Mouse (Mus musculus) lung, adult 2 months (tissue): ENCODE measurements around the gene Maml1. TPM values are rescaled to one million over a fixed set of nuclear protein-coding genes. Genes with fewer than 3 reads are reported as not detected.

Source experiments
- DNase-seq: peaks from one replicate; pipeline ENCODE4 v3.0.0; 2022
- H3K4me1 ChIP-seq: fragments of 200-500 bp; 2 replicates; pipeline ENCODE4 v1.6.1; 2011; ENCODE audit warnings: low read length; ENCODE audit not compliant: control insufficient read depth, insufficient read depth
- H3K4me3 ChIP-seq: fragments of 200-500 bp; replicated peaks from 2 replicates; pipeline ENCODE3; 2011; ENCODE audit warnings: low read depth, mild to moderate bottlenecking, control low read depth, low read length; ENCODE audit errors: extremely low read depth
- CTCF ChIP-seq: fragments of 200-500 bp; IDR thresholded peaks from 2 replicates; pipeline ENCODE4 v1.5.1; 2011; ENCODE audit warnings: mild to moderate bottlenecking, low read length, control low read depth; ENCODE audit not compliant: insufficient read depth
- POLR2A ChIP-seq: fragments of 200-500 bp; IDR thresholded peaks from 2 replicates; pipeline ENCODE4 v1.6.1; 2011; ENCODE audit warnings: low read depth, mild to moderate bottlenecking, control low read depth, low read length, borderline replicate concordance; ENCODE audit errors: extremely low read depth
- whole genome bisulfite sequencing: fragments of 180-500 bp; shearing (Covaris S2); methylation state at CpG from one replicate; pipeline ENCODE4 v1.1.7; 2018; 5-methylcytosine and 5-hydroxymethylcytosine counted together
- polyA plus RNA-seq: library from polyadenylated mRNA; depleted of rRNA; stranded (reverse); fragments of >200 nt; gene quantifications from 2 replicates; pipeline ENCODE4 v1.2.3, GENCODE M21; 2012

Gene Maml1
- polyA plus RNA-seq, 1 experiment, result 19.5 TPM

DNA sequence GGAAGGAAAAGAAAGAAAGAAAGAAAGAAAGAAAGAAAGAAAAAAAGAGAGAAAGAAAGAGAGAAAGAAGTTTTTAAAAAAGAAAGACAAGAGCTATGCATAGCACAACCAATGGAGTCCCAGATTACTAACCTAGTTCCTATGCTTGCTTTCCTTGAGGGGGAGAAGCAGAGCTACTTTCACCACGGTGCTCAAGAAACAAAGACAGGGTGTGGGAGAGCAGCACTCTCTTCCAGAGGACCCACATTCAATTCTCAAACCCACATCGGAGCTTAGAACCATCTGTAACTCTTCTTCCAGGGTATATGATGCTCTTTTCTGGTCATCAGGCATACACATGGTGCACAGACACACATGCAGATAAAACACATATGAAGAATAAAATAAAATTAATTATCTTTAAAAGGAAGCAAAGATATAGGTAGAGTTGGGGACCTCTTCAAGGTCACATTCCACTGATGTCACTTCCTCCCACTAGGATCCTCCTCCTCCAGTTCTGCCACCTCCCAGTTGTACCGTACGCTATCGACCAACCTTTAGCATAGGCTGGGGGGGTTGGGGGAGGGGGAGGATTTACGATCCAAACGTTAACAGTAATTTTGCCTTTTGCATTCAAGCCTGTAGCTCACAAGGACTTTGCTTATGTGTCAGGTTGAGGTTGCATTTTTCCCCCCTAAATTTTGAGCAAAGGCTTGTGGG is 43.5 kb downstream of the Maml1 start:
- TF ChIP-seq POLR2A, result no peak
- TF ChIP-seq CTCF, result no peak
- WGBS, result 77% methylated on average over 7 of the region's 7 CpGs
- H3K4me3 ChIP-seq, result no peak overlapping the region
- no peaks in the 10 kb centered on the region for H3K4me1 ChIP-seq
- DNase-seq, result no peak

DNA sequence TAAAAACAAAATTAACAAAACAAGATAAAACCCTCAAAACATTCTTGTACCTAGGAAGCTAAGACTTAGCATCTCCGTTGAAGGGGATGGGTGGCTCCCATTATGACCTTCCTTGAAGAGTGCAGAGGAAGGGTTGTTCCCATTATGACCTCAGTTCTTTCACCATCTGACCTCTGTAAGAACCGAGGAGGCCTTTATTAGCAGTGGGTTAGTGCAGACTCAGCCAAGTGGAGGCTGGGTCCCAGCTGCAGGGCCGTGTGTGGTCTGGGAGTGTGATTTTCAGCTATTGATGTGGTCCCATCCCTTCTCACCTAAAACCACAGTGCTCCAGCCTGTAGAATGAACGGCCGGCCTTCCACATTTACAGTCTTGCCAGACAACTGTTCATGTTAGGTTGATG is 46.8 kb downstream of the Maml1 start:
- no peak overlapping the region for H3K4me3 ChIP-seq
- TF ChIP-seq POLR2A, result no peak
- DNase-seq, result no peak
- WGBS, result 62% methylated on average over 5 of the region's 5 CpGs
- no peaks in the 10 kb centered on the region for H3K4me1 ChIP-seq

DNA sequence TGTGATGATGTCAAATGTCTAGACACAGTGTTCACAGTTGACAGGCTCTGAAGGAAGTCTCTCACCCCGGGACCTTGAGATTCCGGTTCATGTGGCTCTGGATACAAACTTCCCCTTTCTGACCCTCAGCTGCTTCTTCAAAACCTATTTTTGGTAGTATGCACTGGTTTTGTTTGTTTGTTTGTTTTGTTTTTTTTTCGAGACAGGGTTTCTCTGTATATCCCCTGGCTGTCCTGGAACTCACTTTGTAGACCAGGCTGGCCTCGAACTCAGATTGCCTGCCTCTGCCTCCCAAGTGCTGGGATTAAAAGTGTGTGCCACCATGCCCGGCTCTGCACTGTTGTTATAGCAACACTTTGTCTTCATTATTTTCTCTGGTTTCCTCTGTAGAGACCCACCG is 48.2 kb downstream of the Maml1 start:
- TF ChIP-seq POLR2A, result no peak
- no peak for TF ChIP-seq CTCF

DNA sequence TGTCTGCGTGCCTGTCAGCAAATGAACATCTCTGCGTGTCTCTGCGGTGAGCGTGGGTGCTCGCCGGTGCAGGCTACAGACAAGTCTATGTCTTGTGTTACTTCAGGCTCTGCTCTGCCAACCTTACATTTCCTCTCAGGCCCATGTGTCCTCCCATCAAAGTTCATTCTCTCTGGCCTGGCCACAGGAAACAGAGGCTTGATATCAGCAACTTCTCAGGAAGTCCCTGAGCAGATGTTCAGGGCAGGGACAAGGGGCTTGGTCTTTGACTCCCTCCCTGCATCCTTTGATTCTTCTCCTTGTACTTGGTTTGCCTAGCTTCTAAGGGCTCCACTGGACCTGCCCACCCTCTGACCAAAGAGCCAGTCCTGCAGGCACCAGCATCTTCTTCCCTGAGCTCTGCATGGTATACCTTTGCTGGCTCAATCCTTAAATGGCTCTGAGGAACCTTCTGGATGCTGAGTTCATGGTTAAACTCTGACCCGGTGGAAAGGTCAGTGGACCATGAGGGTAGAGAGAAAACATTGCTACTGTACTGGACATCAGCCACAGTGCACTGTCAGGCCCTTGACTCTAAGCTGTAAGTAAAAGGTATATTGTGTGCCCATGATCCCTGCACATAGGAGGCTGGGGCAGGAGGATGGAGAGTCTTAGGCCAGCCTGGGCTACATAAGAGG is 51.7 kb downstream of the Maml1 start:
- DNase-seq, result no peak
- 54% methylated on average over 7 of the region's 7 CpGs for WGBS
- TF ChIP-seq CTCF (no peak), POLR2A (no peak)
- Histone ChIP-seq H3K4me1 (peaks cover 6% of the 10 kb centered on the region), H3K4me3 (no peak overlapping the region)

More for the DNA sequence above, 48.2 kb downstream of the Maml1 start:
- 63% methylated on average over 6 of the region's 6 CpGs for WGBS
- Histone ChIP-seq H3K4me1 (no peaks in the 10 kb centered on the region), H3K4me3 (no peak overlapping the region)
- no peak for DNase-seq

DNA sequence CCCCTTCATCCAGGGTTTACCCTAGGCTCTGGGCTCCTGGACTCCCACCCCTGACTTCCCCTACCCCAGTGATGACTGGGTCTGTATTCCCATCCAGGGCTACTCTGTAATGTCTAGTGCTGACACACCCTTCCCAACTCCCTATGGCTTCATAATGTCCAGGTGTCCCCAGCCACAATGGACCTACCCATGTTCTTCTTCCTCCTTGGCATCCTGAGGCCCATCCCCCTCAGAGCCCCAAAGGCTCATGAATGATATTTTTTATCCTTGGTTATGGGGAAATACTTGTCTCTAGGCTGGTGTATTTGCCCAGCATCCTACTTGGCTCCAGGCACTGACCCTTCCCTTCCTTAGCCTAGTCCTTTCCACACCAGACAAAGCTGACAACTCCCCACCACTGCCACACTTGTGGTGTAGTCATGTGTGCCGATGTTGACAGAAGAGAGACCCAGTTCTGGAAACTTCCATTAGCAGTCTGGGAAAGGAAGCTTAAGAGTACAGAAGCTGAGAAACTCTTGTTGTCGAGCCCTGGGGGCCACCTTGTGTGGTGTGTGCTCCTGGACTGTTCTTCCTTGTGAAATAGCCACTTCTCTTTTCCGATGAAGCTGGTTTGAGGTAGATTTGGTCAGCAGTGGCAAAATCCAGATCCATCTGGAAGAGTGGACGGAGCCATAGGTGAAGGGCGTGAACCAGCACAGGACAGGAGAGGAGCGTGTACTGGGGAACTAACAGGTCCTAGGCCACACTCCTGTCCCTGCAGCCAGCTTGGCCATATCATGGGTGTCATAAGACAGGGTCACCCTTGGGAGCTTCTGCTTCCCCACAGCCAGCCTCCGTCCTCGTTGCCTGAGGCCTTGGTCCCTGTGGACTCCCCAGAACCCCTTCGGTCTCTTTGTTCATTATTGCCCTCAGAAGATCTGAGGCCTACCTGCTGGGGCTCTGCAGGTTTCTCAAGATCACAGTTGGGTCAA is 53.0 kb downstream of the Maml1 start:
- DNase-seq, result no peak

DNA sequence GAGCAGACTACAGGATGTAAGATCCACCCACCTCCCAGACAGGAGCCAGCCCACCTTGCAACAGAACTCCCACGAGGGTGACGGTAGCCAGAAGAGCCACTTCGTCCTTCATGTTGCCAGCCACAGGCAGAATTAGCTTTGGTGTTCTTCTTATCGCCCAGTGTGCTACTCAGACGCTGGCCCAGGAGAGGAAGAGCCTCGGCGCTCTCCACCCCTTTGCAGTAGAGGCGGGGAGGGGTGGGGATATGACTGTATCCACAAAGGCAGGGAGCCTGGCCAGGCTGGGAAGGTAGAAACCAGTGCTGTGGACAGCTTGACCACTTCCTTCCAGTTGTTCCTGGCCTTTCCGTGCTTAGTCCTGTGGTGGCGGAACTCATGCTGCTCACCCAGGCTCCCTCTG is 53.8 kb downstream of the Maml1 start, which contains the start of gene Ltc4s:
Gene Ltc4s (minus strand): TSS at position 293 of the 400 bp plus-strand sequence.
- WGBS, result 55% methylated on average over 10 of the region's 10 CpGs
- Histone ChIP-seq H3K4me1 (peaks cover 6% of the 10 kb centered on the region), H3K4me3 (peak within 1 kb of the TSS; percentile 22)
- no peak for DNase-seq
- TF ChIP-seq CTCF (no peak), POLR2A (no peak)

More for the DNA sequence above, 53.0 kb downstream of the Maml1 start:
- 88% methylated on average over 9 of the region's 9 CpGs for WGBS
- Histone ChIP-seq H3K4me3 (no peak overlapping the region), H3K4me1 (peaks cover 6% of the 10 kb centered on the region)
- TF ChIP-seq CTCF, result no peak
- TF ChIP-seq POLR2A, result no peak

DNA sequence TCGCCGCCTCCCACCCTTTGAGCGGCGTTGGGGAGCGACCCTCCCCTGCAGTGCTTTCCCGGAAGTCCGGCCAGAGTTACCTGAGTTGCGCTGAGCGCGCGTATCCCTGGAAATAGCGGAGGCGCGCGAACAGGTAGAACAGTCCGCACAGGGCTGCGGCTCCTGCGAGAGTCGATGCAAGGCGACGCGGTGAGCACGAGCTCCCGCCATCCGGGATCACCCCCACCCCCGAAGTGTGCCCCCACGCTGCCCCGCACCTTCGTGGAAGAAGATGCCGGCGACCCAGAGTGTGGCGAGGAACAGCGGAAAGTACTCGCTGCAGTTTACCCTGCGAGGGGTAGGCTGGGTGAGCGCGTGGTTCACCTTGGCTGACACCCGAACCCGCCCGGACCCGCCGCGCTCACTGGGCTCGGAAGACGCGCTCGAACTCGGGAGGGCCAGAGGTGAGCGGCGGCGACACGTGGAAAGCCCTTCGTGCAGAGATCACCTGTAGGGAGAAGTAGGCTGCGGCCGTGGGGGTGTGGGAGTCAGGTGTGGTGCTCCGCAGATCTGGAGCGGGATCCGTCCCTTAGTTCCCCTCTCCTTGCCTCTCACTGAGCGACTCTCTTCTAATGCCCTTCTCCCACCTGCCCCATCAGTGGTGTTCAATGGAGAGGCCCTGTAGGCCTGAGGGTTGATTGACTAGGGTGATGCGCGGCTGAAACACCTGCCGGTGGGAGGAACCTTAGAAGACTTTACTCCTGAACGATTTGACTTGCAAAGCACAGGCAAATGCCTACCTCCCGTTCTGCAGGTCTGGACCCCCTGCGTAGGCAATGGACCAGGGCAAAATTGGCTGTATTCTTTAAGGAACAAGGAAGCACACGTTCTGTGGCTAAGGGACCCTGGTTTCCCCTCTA is 54.9 kb downstream of the Maml1 start:
- DNase-seq, result no peak
- 7% methylated on average over 66 of the region's 66 CpGs for whole genome bisulfite sequencing
- Histone ChIP-seq H3K4me3 (peak overlapping the region; percentile 72), H3K4me1 (peaks cover 6% of the 10 kb centered on the region)
- no peak for TF ChIP-seq CTCF
- TF ChIP-seq POLR2A, result no peak

DNA sequence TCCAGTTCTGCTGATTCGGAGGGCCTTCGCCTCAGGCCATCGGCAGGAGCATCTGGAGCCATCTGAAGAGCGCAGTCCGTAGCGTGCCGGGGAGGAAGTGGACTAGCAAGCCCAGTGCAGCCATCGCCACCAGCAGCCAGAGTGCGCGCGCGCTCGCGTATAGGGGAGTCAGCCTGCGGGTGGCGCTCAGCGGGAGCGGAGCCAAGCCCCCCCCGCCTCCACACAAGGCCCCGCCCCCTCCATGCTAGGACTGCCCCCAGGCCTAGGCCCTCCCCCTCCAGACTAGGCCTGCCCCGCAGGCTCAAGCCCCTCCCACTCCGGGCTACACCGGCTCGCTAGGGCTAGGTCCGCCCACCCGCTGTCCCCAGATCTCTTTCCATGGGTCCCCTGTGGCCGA is 55.6 kb downstream of the Maml1 start:
- peaks cover 6% of the 10 kb centered on the region for H3K4me1 ChIP-seq
- WGBS, result under 1% methylated on average over 25 of the region's 27 CpGs
- peak overlapping the region; percentile 72 for H3K4me3 ChIP-seq
- peak; percentile 87 for DNase-seq
- TF ChIP-seq CTCF, result no peak
- no peak for TF ChIP-seq POLR2A

DNA sequence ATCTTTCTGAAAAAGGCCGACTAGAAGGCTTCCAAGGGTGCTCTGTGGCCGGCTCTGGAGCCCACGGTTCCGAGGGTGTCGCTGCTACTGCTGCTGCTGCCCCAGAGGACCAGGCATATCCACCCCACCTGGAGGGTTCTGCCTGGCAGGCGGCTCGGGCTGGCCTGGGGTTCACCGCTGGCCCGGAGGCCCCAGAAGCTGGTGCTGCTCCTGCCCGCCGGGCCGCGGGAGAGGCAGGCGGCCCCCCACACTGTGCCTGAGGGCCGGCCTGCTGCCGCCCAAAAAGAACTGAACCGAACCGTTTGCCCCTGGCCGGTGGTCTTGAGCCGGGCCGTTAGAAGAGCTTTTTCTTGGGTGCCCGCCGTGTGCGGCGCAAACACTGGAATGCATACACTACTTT is 57.5 kb downstream of the Maml1 start:
- 96% methylated on average over 25 of the region's 25 CpGs for WGBS
- no peak for DNase-seq
- no peak for TF ChIP-seq POLR2A
- TF ChIP-seq CTCF, result no peak

More for the DNA sequence above, 57.5 kb downstream of the Maml1 start:
- Histone ChIP-seq H3K4me1 (peaks cover 9% of the 10 kb centered on the region), H3K4me3 (no peak overlapping the region)
